Mouse (Mus musculus): ENCODE measurements around the gene Cd99l2.

DNA sequence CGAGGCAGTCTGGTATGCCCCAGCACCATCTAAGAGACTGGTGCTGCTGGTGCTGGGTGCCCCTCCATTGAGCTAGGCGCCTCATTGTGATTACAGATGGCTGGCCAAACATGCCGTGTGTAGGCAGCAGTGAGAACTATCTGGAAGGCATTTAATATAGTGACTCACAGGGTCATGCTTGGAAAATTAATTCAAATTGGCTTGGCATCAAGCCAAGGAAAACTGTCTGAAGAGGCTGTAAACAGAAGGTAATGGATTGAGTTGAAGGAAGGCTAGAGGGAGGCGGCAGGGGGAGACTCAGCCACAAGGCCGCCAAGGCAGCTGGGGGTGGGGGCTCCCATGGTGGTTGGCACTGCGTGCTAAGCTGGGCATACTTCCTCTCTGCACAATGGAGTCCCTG, 36.0 kb upstream of the Cd99l2 start:
- TF ChIP-seq POLR2A (IDR thresholded peaks at IDR 0.05; ENCODE audit: low read depth, low read length) = no peak
- no peak for TF ChIP-seq CTCF (IDR thresholded peaks at IDR 0.05; ENCODE audit: extremely low read depth, insufficient read length, insufficient replicate concordance, low read depth, low read length)
